Mouse (Mus musculus): ENCODE data around the gene Klhl1.

GRCm38 (mm10) chr14:96499936-96500335 lies 19.0 kb downstream of the Klhl1 start:
- TF ChIP-seq CTCF (IDR thresholded peaks at IDR 0.05; ENCODE audit: borderline replicate concordance, control insufficient read depth, extremely low read depth, insufficient read depth, low read length, poor library complexity): no peak
- TF ChIP-seq POLR2A (IDR thresholded peaks at IDR 0.05; ENCODE audit: control insufficient read depth, extremely low read depth, insufficient read depth, low read length, poor library complexity): no peak
